Mouse (Mus musculus) heart, postnatal 10 days (tissue): Measurements from ENCODE around the gene Tmem26. TPM values are rescaled to one million over a fixed set of nuclear protein-coding genes. Genes with fewer than 3 reads are reported as not detected.

Experiments
- DNase-seq, 2 experiments: peaks; one replicate each; pipeline ENCODE4 v3.0.0; 2021
- intact Hi-C: fragments of 180-260 bp; cut with DNase I; formaldehyde crosslinking; loops from one replicate; pipeline ENCODE4 v1.15.1; 2025
- total RNA-seq, 2 experiments: library from RNA; stranded (reverse); gene quantifications; 2 replicates each; pipeline ENCODE4 v1.2.3; 2021

Gene Tmem26
- total RNA-seq, result under 1 TPM; 0.67 to 0.99 TPM

- intact Hi-C loops, result no loop called here
- DNase-seq, result peak; percentile 37 to 40
Measured at GRCm38 (mm10) chr10:68723568-68724360, at the start of gene Tmem26. Gene Tmem26 (plus strand): TSS chr10:68723646.

- intact Hi-C loops, result loop anchor here (10.0 kb wide), 1 partner anchor 646 kb away; no protein-coding TSS in a partner anchor
- DNase-seq, result no peak
Measured at GRCm38 (mm10) chr10:68678678-68679077, 44.8 kb upstream of the Tmem26 start.

GRCm38 (mm10) chr10:68681233-68681632, 42.2 kb upstream of the Tmem26 start:
- intact Hi-C loops, result no loop called here
- no peak for DNase-seq

- intact Hi-C loops, result no loop called here
Measured at GRCm38 (mm10) chr10:68685510-68685909, 37.9 kb upstream of the Tmem26 start.

GRCm38 (mm10) chr10:68691116-68691515, 32.3 kb upstream of the Tmem26 start:
- no peak for DNase-seq
- intact Hi-C loops, result no loop called here

More at GRCm38 (mm10) chr10:68685510-68685909, 37.9 kb upstream of the Tmem26 start:
- no peak for DNase-seq

- intact Hi-C loops, result no loop called here
- DNase-seq, result no peak
Measured at GRCm38 (mm10) chr10:68692401-68692800, 31.0 kb upstream of the Tmem26 start.

- no peak for DNase-seq
- intact Hi-C loops, result no loop called here
Measured at GRCm38 (mm10) chr10:68695760-68696336, 27.6 kb upstream of the Tmem26 start.

GRCm38 (mm10) chr10:68704268-68704667, 19.2 kb upstream of the Tmem26 start:
- DNase-seq, result no peak
- intact Hi-C loops, result no loop called here

GRCm38 (mm10) chr10:68705471-68706036, 17.9 kb upstream of the Tmem26 start:
- DNase-seq, result no peak
- intact Hi-C loops, result no loop called here

GRCm38 (mm10) chr10:68707014-68707852, 16.2 kb upstream of the Tmem26 start:
- intact Hi-C loops, result no loop called here
- no peak for DNase-seq

GRCm38 (mm10) chr10:68712926-68713325, 10.5 kb upstream of the Tmem26 start:
- intact Hi-C loops, result no loop called here

GRCm38 (mm10) chr10:68714302-68714701, 9.1 kb upstream of the Tmem26 start:
- DNase-seq, result no peak
- intact Hi-C loops, result no loop called here

More at GRCm38 (mm10) chr10:68712926-68713325, 10.5 kb upstream of the Tmem26 start:
- DNase-seq, result no peak

- intact Hi-C loops, result no loop called here
- no peak for DNase-seq
Measured at GRCm38 (mm10) chr10:68715396-68715795, 8.1 kb upstream of the Tmem26 start.

GRCm38 (mm10) chr10:68718375-68718774, 5.1 kb upstream of the Tmem26 start:
- intact Hi-C loops, result no loop called here

GRCm38 (mm10) chr10:68720887-68721400, 2.5 kb upstream of the Tmem26 start:
- DNase-seq, result peak; percentile 41 to 57
- intact Hi-C loops, result no loop called here

More at GRCm38 (mm10) chr10:68718375-68718774, 5.1 kb upstream of the Tmem26 start:
- no peak for DNase-seq

- intact Hi-C loops, result no loop called here
- no peak for DNase-seq
Measured at GRCm38 (mm10) chr10:68723015-68723414, 431 bp upstream of the Tmem26 start.

- DNase-seq, result peak; percentile 8 to 15
- intact Hi-C loops, result no loop called here
Measured at GRCm38 (mm10) chr10:68724361-68724720, 895 bp downstream of the Tmem26 start.

- peak; percentile 39 to 42 for DNase-seq
Measured at GRCm38 (mm10) chr10:68727464-68727863, 4.0 kb downstream of the Tmem26 start.

GRCm38 (mm10) chr10:68735621-68736020, 12.2 kb downstream of the Tmem26 start:
- intact Hi-C loops, result no loop called here
- no peak for DNase-seq

More at GRCm38 (mm10) chr10:68727464-68727863, 4.0 kb downstream of the Tmem26 start:
- intact Hi-C loops, result no loop called here

GRCm38 (mm10) chr10:68737391-68737790, 13.9 kb downstream of the Tmem26 start:
- intact Hi-C loops, result no loop called here
- DNase-seq, result no peak
